8 mouse cellular contexts compared by ENCODE assay signal in genomic region chr13:111809466-111810228, GRCm38 (mm10). TPM values are rescaled to one million over a fixed set of nuclear protein-coding genes. Genes with fewer than 3 reads are reported as not detected.
DNase-seq lines count a peak whose midpoint lies in the region; ATAC-seq and TF ChIP-seq lines count a peak whose summit lies in the region.

No protein-coding gene starts in this region.

- DNase-seq in B cell, adult 2 months, result peak; percentile 46 to 48
- DNase-seq in Muller cell, postnatal 12 days (ENCODE audit: inconsistent ontology term), result peak; percentile 72
- DNase-seq in cerebellum, postnatal 4 days (ENCODE audit: low spot score in 2 of 2), result peak; percentile 37 to 77
- peak; percentile 73 to 77 for DNase-seq in heart, adult 2 months
- peak; percentile 76 for DNase-seq in kidney, adult 18-20 months
- peak; percentile 52 for DNase-seq in liver, embryonic 13.5 days
- DNase-seq in c-Kit-positive CD71-positive TER-119-positive erythroid progenitor cells, embryonic 14.5 days (ENCODE audit: low spot score), result no peak

- peak overlapping the region; percentile 99 for H3K9ac ChIP-seq in heart, adult 2 months (ENCODE audit: low read depth, low read length)
- H3K9ac ChIP-seq in liver, embryonic 13.5 days, result peak overlapping the region; percentile 98
- H3K9ac ChIP-seq in neural tube, embryonic 13.5 days, result peak overlapping the region; percentile 88

- H3K9me3 ChIP-seq in liver, embryonic 13.5 days (replicated peaks), result no peaks in the 10 kb centered on the region
- H3K9me3 ChIP-seq in neural tube, embryonic 13.5 days, result no peaks in the 10 kb centered on the region

- intact Hi-C loops in heart, adult 2 months (cut with DNase I), result loop anchor here (2.0 to 10.0 kb wide), 4 partner anchors 127 to 655 kb away; partner anchors contain the start of gene Il6st

- H3K27me3 ChIP-seq in heart, adult 2 months (ENCODE audit: control insufficient read depth, insufficient read depth, low read length), result no peaks in the 10 kb centered on the region
- H3K27me3 ChIP-seq in liver, embryonic 13.5 days, result peaks cover 18% of the 10 kb centered on the region; the same call in 1 of the 2 replicates
- H3K27me3 ChIP-seq in neural tube, embryonic 13.5 days, result 0 out of 2 replicates have a peak, but pooled peaks cover 7% of the 10 kb centered on the region

- H3K4me2 ChIP-seq in liver, embryonic 13.5 days, result peak overlapping the region; percentile 98
- H3K4me2 ChIP-seq in neural tube, embryonic 13.5 days, result peak overlapping the region; percentile 78

- peak; percentile 35 for ATAC-seq in liver, embryonic 13.5 days (ENCODE audit: low read depth)
- peak; percentile 78 for ATAC-seq in neural tube, embryonic 13.5 days (ENCODE audit: low read depth)

- WGBS in heart, adult 2 months, result 5% methylated on average over 29 of the region's 29 CpGs
- WGBS in liver, embryonic 13.5 days (ENCODE audit: insufficient replicate concordance), result 3% methylated on average over 29 of the region's 29 CpGs
- WGBS in neural tube, embryonic 13.5 days, result 1% methylated on average over 29 of the region's 29 CpGs

- no peak for TF ChIP-seq EP300 in heart, adult 2 months (IDR thresholded peaks at IDR 0.05; ENCODE audit: insufficient read depth, low read depth, low read length)

- no peaks in the 10 kb centered on the region for H3K79me2 ChIP-seq in heart, adult 2 months (replicated peaks; ENCODE audit: control insufficient read depth, insufficient read depth, low read length)

- H3K36me3 ChIP-seq in heart, adult 2 months (ENCODE audit: control insufficient read depth, insufficient read depth, low read length), result peaks cover 6% of the 10 kb centered on the region
- H3K36me3 ChIP-seq in liver, embryonic 13.5 days, result no peaks in the 10 kb centered on the region
- no peaks in the 10 kb centered on the region for H3K36me3 ChIP-seq in neural tube, embryonic 13.5 days

- TF ChIP-seq POLR2A in heart, adult 2 months (IDR thresholded peaks at IDR 0.05; ENCODE audit: insufficient read depth, low read depth, low read length), result no peak

- peak overlapping the region; percentile 96 for H3K27ac ChIP-seq in heart, adult 2 months
- peak overlapping the region; percentile 83 for H3K27ac ChIP-seq in liver, embryonic 13.5 days
- peak overlapping the region; percentile 99 for H3K27ac ChIP-seq in neural tube, embryonic 13.5 days (replicated peaks)

- H3K4me3 ChIP-seq in heart, adult 2 months, result peak overlapping the region; percentile 94
- H3K4me3 ChIP-seq in liver, embryonic 13.5 days (replicated peaks), result peak overlapping the region; percentile 98
- H3K4me3 ChIP-seq in neural tube, embryonic 13.5 days, result peak overlapping the region; percentile 86

- no peak for TF ChIP-seq CTCF in heart, adult 2 months (IDR thresholded peaks at IDR 0.05)

- peaks cover 7% of the 10 kb centered on the region for H3K4me1 ChIP-seq in heart, adult 2 months (ENCODE audit: control insufficient read depth, insufficient read depth, low read length)
- peaks cover 37% of the 10 kb centered on the region for H3K4me1 ChIP-seq in liver, embryonic 13.5 days (replicated peaks)
- peaks cover 30% of the 10 kb centered on the region for H3K4me1 ChIP-seq in neural tube, embryonic 13.5 days (replicated peaks)

RNA-seq across cellular contexts. Expression of gene Map3k1, which starts 0.9 kb away (rescaled TPM):
- 10 to 100 TPM; 15.2 to 24.6 TPM for total RNA-seq in heart, adult 2 months (2021)
- 10.7 and 14.0 TPM in 2 replicates for polyA plus RNA-seq in heart, adult 2 months (2012; rRNA removed)
- polyA plus RNA-seq in liver, embryonic 13.5 days (2015; fragmentation: Nextera tagmentation; extraction: Ambion mirVana), result 11.1 and 14.5 TPM in 2 replicates
- polyA plus RNA-seq in neural tube, embryonic 13.5 days (2015; fragmentation: Nextera tagmentation; extraction: Ambion mirVana), result 12.2 and 14.3 TPM in 2 replicates
